ENCODE assay signal across 21 mouse cellular contexts in genomic region chr3:58609985-58610384, GRCm38 (mm10). TPM values are rescaled to one million over a fixed set of nuclear protein-coding genes. Genes with fewer than 3 reads are reported as not detected.
"Had no signal": no experiment of that assay in that cellular context is flagged by ENCODE, and none has a peak within 500 bp of the region (broad histone marks: within the 10 kb centered on the region; RNA-seq: fewer than 3 reads in every experiment).

No protein-coding gene starts in this region.

- ATAC-seq: midbrain, embryonic 16.5 days had no signal

- H3K4me3 ChIP-seq: midbrain, embryonic 10.5 days; midbrain, embryonic 12.5 days; neural tube, embryonic 12.5 days had no signal

- H3K4me1 ChIP-seq: midbrain, embryonic 10.5 days; midbrain, embryonic 12.5 days; neural tube, embryonic 12.5 days had no signal

- DNase-seq: lung, adult 18-20 months; lung, embryonic 14.5 days; lung, postnatal 10 days; lung, postnatal 4 days; midbrain, embryonic 14.5 days; right cerebral cortex, postnatal 14 days; thymus, adult 18-20 months; thymus, postnatal 14 days; thymus, postnatal 36 days had no signal

- H3K36me3 ChIP-seq: midbrain, embryonic 10.5 days; midbrain, embryonic 12.5 days; neural tube, embryonic 12.5 days had no signal

- H3K27me3 ChIP-seq: midbrain, embryonic 12.5 days; neural tube, embryonic 12.5 days had no signal

- H3K27ac ChIP-seq: midbrain, embryonic 10.5 days; midbrain, embryonic 12.5 days; neural tube, embryonic 12.5 days had no signal

- H3K9me3 ChIP-seq: midbrain, embryonic 12.5 days had no signal

- H3K4me2 ChIP-seq: lung, embryonic 14.5 days; midbrain, embryonic 12.5 days; neural tube, embryonic 12.5 days had no signal

- H3K9ac ChIP-seq: lung, embryonic 14.5 days; midbrain, embryonic 12.5 days; neural tube, embryonic 12.5 days had no signal

RNA-seq across cellular contexts. Expression of gene Erich6, which starts 27.0 kb away (rescaled TPM):
- total RNA-seq: megakaryocyte, adult 5-6 weeks; megakaryocyte-erythroid progenitor cell, adult 5-6 weeks; neutrophil, adult 5-6 weeks had no signal
- polyA plus RNA-seq: liver, embryonic 16.5 days; lung, embryonic 14.5 days; lung, embryonic 16.5 days; spleen, adult 2 months; stomach, embryonic 14.5 days; thymus, postnatal 0 days had no signal
